Mouse (Mus musculus) frontal cortex, postnatal 10 days (tissue): ENCODE results near the gene Fbln1.

ENCODE experiments used
- DNase-seq, 2 experiments: peaks; one replicate each; pipeline ENCODE4 v3.0.0; 2022; ENCODE audit warnings: low spot score in 2 of 2, mixed read lengths in 1 of 2

Gene Fbln1

DNA sequence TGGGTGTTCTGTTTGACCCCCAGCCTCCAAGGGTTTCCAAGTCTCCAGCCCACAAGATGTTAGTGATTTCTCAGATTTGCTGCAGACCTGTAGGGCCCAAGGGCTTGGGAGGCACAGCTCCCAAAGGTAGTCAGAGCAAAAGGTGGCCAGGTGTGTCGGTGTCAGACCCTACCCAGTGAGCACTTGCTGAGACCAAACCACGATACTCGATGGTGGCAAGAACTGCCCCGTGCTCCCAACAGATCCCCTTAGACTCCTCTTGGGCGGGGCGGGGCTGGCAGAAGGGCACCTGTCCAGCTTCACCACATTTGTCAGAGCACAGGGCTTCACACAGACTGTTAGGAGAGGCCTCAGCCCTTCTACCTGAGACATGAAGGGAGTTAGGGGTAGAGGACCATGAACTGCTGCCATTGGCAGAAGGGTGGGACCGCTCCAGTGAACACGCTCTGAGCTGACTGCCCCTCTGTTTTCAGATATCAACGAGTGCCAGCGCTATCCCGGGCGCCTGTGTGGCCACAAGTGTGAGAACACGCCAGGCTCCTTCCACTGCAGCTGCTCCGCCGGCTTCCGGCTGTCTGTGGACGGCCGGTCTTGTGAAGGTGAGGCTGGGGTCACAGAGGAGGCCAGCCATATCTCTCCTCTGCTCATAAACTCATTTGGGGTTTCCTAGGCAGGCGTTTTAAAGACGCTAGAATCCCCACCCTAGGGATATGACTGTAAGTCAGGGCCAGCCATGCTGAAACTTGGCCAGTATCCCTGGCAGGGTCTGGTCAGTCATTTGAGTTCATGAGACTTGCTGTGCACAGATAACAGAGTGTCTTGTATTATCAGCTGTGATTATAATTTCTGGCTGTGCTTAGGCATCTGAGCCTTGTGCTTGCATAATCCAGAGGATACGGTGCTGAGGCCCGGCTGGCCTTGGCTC is 33.3 kb downstream of the Fbln1 start:
- no peak for DNase-seq

DNA sequence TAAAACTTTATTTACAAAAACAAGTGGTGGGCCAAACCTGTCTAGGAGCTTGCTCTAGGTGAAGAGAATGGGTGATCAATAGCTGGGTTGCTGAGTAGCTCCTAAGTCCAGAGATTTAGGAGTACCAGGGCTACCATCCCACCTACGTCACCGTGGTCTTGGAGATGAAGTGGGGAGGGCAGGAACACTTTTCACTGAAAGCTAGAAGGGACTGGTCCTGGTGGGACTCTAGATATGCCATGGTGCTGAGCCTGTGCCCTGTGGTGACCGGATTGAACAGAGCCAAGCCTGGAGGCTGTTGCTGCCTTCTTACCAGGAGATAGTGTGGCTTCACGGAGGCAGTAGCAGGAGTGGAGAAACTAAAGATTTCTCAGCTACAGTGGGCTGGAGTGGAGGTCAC is 34.3 kb downstream of the Fbln1 start:
- no peak for DNase-seq

GRCm38 (mm10) chr15:85241856-85242255 is 36.1 kb downstream of the Fbln1 start:
- no peak for DNase-seq

- no peak for DNase-seq
Observed at GRCm38 (mm10) chr15:85244414-85245161, 38.8 kb downstream of the Fbln1 start.

GRCm38 (mm10) chr15:85245241-85246010 is 39.7 kb downstream of the Fbln1 start:
- no peak for DNase-seq

DNA sequence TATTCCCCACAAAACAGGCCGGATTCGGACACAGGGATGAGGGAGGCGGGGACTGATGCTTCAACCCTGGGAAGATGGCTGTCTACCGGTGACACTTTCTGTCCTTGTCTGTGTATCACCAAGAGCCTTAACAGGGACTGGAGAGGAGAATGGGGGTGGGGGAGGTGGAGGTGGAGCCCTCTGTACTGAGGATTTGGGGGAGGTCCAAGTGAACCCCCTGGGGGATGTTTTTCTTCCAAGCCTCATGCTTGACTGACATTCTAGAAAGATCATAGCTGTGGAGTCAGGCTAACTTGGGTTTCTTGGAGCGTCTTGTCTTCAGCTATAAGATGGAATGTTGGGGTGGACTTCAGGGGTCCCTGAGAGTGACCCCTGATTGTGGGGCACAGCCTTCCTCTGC is 40.3 kb downstream of the Fbln1 start:
- DNase-seq = no peak

DNA sequence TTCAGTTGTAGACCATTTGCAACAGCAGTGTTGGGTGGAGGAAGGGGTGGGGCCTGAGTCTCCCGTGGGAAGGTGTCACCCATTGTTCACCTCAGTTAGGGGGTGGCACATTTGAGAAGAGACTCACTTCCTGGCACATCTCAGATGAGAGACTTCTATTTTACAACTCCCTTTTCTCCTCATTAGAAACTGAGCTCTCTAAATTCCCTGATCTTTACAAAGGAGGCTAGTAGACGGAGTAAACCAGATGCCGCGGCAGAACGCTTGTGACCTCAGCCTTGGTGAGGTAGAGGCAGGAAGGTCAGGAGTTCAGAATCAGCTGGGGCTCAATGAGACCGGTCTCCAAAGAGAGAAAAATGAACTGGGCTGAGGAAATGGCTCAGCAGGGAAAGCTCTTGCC is 41.2 kb downstream of the Fbln1 start:
- no peak for DNase-seq

DNA sequence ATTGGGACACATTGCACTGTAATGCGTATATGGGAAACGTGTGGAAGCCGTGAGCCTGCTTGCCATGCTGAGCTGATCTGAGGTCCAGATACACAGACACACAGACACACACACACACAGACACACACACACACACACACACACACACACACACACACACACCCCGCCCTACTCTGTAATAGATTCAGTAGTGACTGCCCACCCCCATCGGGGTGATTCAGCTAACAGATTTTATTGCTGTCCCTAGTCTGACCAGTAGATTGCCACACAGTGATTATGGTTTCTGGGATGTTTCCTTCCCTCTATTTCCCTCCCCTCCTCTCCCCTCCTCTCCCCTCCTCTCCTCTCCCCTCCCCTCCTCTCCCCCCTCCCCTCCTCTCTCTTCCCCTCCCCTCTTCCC is 42.6 kb downstream of the Fbln1 start:
- DNase-seq = no peak

DNA sequence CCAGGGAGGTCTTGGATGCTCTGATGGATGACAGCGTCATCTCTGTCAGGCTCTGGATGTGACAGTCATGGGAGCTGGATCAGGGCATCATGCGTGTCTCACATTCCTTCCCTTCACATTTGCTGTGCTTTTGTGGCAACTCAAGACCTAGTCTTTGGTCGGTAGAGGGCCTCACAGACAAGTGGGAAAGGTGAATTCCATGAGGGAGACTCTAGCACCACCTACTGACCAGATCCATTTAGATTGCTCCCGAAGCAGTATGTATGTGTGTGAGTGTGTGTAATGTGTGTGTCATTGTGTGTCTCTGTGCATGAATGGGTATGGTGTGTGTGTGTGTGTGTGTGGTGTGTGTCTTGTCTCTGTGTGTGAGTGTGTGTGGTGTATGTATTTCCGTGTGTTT is 43.5 kb downstream of the Fbln1 start:
- DNase-seq = peak; percentile 45 to 57

DNA sequence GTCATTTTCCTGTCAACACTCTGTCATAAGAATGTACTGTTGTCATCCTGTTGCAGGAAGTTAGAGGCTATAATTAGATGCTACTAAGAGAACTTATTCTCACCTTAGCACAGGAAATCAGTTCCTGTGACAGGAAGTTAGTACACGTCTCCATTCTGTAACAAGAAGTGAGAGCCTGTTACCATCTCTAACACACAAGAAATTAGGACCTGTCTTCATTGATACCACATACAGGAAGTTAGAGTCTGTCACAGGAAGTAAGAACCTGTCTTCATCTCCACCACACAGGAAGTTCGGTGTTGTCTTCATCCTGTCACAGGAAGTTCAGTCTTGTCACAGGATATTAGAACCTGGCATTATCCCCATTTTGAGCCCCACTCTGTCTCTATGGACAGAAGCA is 44.7 kb downstream of the Fbln1 start:
- DNase-seq = no peak

DNA sequence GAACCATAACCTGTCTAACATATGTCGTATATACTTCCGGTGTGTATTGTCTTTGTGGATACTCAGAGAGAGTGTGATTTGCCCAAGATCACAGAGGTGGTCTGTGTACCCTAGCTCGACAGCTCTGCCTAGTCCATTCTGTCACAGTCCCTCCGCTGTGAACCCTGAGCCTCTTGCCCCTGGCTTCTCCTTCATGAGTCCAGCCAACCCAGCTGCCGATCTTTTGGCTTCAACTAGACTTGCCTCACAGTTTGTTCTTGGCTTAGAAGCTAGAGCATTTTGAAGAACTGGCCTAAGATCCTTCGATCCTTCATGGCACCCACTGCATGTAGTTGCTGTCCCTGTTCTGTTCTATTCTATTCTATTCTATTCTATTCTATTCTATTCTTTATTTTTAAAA is 46.7 kb downstream of the Fbln1 start:
- no peak for DNase-seq

GRCm38 (mm10) chr15:85257775-85258429 is 52.2 kb downstream of the Fbln1 start:
- DNase-seq = peak in 1 of 2 experiments; percentile 48

DNA sequence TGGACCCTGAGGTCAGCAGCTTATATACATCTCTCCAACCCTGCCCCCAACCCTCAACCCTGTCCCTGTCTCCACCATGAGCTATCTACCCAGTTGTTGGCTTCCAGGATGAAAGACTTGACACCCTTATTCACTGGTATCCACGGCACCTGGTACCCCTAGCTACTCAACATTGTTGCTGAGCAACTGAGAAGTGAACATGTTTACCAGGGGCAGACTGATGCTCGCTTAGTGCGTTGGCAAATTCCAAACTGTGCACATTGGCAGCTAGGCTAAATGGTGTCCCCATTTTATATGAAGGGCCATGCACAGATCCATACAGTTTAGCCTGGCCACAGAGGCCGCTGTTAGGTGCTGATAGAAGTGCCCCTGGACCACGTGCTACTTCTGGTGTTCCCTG is 57.1 kb downstream of the Fbln1 start:
- no peak for DNase-seq

DNA sequence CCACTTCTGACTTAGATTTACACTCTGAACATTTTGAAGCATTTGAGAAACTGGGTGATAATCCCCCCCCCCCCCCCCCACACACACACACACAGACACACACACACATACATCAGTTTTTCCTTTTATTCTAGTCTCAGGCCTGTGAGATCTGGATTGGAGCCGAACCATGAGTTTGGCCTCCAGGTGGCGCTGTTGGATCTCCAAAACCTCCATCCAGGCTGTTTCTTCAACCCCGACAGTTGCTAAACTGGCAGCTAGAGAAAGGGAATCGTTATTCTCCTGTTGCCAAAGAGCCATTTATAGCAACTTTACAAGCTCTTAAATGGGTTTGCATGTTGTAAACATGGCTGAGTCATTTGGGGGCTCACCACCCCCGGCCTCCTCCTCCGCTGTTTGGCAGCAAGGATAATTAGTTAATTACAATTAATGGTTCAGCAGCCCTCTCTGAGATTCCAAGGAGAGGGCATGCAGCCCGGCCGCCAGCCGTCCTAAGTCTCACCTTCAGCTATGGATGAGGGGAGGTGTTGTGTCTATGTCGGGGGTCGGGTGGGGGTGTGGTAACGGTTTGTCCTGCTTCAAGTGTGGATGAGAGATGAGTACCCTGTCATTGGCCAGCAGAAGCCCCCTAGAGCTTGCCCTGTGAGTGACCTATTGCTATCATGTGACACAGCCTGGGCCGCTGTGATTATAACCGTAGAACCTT is 61.1 kb downstream of the Fbln1 start:
- DNase-seq = peak; percentile 63 to 86

DNA sequence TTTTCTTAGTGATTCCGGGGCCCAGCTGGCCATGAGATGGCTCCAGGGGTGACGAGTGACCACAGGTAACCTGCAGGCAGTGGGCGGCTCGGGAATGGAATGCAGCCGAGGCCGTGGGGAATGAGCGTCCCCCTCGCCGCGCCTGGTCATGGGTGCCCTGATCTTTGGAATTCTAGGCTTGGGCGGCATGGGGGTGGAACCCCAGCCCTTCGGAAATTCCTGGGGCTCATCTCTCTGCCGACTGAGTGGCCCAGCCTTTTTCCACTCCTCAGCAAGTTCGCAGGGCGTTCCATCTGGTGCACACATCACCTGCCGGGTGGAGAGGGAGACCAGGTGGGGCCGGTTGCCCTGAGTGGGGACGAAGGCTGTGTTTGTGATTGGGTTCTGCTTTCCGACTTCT is 62.1 kb downstream of the Fbln1 start:
- DNase-seq = no peak

GRCm38 (mm10) chr15:85272988-85273387 is 67.2 kb downstream of the Fbln1 start:
- no peak for DNase-seq

GRCm38 (mm10) chr15:85277221-85277620 is 71.5 kb downstream of the Fbln1 start:
- DNase-seq = no peak

- DNase-seq = no peak
Observed at GRCm38 (mm10) chr15:85278986-85279385, 73.2 kb downstream of the Fbln1 start.

DNA sequence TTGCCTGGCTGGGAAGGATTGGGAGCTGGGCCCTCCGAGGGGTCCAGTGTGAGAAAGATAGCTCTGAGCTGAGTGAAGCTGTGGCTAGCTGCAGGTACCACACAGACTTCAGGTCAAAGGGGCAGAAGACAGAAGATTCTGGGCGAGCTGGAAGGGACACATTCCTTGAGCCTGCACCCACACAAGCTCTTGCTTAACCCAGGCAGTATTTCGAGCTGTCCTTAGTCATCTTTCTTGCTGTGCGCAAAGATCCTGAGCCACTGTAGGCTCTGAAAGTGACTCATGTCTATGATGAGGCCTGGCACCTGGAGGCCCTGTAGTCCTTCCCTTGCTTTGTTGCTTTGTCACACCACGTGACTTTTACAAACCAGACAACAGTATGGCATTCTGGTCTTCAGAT is 76.3 kb downstream of the Fbln1 start:
- DNase-seq = no peak

GRCm38 (mm10) chr15:85284651-85285050 is 78.9 kb downstream of the Fbln1 start:
- DNase-seq = no peak

GRCm38 (mm10) chr15:85294632-85295031 is 88.9 kb downstream of the Fbln1 start:
- DNase-seq = no peak
